In genomic region chr1:192520836-192521435, GRCm38 (mm10) we compare ENCODE assay signal across 11 mouse cellular contexts.
DNase-seq lines count a peak whose midpoint lies in the region; ATAC-seq and TF ChIP-seq lines count a peak whose summit lies in the region.
"Had no signal": no experiment of that assay in that cellular context is flagged by ENCODE, and none has a peak within 500 bp of the region (broad histone marks: within the 10 kb centered on the region; RNA-seq: fewer than 3 reads in every experiment).

No protein-coding gene starts in this region.

- H3K27me3 ChIP-seq in kidney, adult 2 months (replicated peaks; ENCODE audit: control insufficient read depth, insufficient read depth, low read length): no peaks in the 10 kb centered on the region
- no peaks in the 10 kb centered on the region for H3K27me3 ChIP-seq in midbrain, embryonic 15.5 days (replicated peaks)

- TF ChIP-seq POLR2A in kidney, adult 2 months (IDR thresholded peaks at IDR 0.05; ENCODE audit: low read depth, low read length): no peak

- no peak overlapping the region for H3K27ac ChIP-seq in kidney, adult 2 months (ENCODE audit: insufficient read depth, low read depth, low read length)
- no peak overlapping the region for H3K27ac ChIP-seq in midbrain, embryonic 15.5 days

- peak; percentile 8 for DNase-seq in kidney, adult 11 months
- no peak for DNase-seq in kidney, adult 2 months
- DNase-seq in forelimb bud, embryonic 11.5 days (ENCODE audit: low read depth, low spot score): peak; percentile 19
- DNase-seq in heart, postnatal 36 days: peak; percentile 9 to 13
- no peak for DNase-seq in left cerebral cortex, adult 8-10 months (ENCODE audit: low spot score in 2 of 2)
- no peak for DNase-seq in right cerebral cortex, postnatal 4 days
- DNase-seq: adrenal gland, adult 8-10 months; cerebellum, adult 8-10 months; thymus, adult 2 months had no signal

- H3K4me2 ChIP-seq in midbrain, embryonic 15.5 days: 0 out of 2 replicates have a peak overlapping the region, but pooled peaks have one; percentile 7

- no peak for ATAC-seq in midbrain, embryonic 15.5 days (replicated peaks)

- TF ChIP-seq CTCF in kidney, adult 2 months (conservative IDR thresholded peaks at IDR 0.05; ENCODE audit: insufficient read depth, insufficient read length, low read depth, low read length): no peak

- H3K36me3 ChIP-seq in kidney, adult 2 months (ENCODE audit: control insufficient read depth, insufficient read depth, low read length): no peaks in the 10 kb centered on the region
- H3K36me3 ChIP-seq in midbrain, embryonic 15.5 days (replicated peaks): no peaks in the 10 kb centered on the region

- 17% methylated on average over 13 of the region's 13 CpGs for WGBS in kidney, adult 2 months
- WGBS in midbrain, embryonic 15.5 days: 21% methylated on average over 13 of the region's 13 CpGs

- intact Hi-C loops in heart, postnatal 36 days (cut with DNase I): no loop called here

- no peak overlapping the region for H3K9ac ChIP-seq in midbrain, embryonic 15.5 days

- no peak overlapping the region for H3K4me3 ChIP-seq in kidney, adult 2 months (ENCODE audit: insufficient read depth, low read depth, low read length)
- H3K4me3 ChIP-seq in midbrain, embryonic 15.5 days: no peak overlapping the region
- H3K4me3 ChIP-seq: erythroblast, embryonic 14.5 days had no signal

- H3K9me3 ChIP-seq in midbrain, embryonic 15.5 days: no peaks in the 10 kb centered on the region

- no peaks in the 10 kb centered on the region for H3K4me1 ChIP-seq in kidney, adult 2 months (ENCODE audit: control insufficient read depth, insufficient read depth, low read length)
- H3K4me1 ChIP-seq in midbrain, embryonic 15.5 days: peaks cover 15% of the 10 kb centered on the region

Comparison
In these comparisons a context has a peak if more than half of its experiments do, and no peak if none do; other contexts are left out.
1. DNase-seq: peak in kidney, adult 11 months (single experiment), forelimb bud, embryonic 11.5 days (single experiment) and heart, postnatal 36 days (2 of 2); none in kidney, adult 2 months (single experiment), left cerebral cortex, adult 8-10 months (0 of 2) and right cerebral cortex, postnatal 4 days (single experiment).